Mouse (Mus musculus): ENCODE results near the gene Ackr1.

Ackr1 gene

DNA sequence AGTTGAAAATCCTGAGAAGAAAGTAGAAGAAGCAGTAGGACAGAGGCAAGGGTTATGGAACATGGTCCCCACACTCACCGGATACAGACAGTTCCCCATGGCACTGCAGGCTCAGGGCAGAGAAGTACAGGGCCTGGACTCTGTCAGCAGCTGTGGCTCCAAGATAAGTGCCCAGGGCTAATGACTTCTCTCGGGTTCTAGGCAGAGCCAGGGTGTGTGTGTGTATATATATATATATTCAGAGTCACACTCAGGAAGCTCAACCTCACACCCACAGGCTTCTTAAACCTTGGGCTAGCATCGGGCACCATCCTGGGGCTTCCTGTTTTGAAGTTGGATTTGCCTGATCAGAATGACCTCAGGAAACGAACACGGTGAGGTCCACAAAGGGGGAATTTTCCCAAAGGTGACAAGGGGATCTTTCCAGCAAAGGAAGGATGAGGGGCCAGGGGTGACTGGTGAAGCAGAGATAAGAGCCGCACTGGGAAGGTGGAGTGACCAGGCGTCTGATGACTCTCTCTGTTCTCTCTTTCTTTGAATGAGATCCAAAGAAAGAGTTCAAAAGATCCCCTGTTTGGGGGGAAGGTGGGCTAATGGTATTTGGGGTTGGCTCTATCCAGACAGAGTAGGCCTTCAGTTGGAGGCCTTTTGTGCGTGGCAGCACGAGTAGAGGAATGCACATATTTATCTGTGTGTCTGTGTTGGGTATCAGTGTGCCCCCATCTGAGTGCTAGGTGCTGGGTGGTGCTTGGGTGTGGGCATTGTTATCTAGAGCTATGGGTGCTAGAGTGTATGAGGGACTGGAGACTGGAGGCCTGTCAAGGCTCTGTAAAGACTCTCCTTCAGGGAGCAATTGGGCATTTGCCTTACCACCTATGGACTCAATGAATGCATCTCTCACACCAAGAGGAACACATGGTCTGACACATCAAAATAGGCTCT, at the start of gene Ackr1:
Ackr1 (minus strand) TSS at position 439 of the 942 bp plus-strand sequence.
- no peak for DNase-seq

DNA sequence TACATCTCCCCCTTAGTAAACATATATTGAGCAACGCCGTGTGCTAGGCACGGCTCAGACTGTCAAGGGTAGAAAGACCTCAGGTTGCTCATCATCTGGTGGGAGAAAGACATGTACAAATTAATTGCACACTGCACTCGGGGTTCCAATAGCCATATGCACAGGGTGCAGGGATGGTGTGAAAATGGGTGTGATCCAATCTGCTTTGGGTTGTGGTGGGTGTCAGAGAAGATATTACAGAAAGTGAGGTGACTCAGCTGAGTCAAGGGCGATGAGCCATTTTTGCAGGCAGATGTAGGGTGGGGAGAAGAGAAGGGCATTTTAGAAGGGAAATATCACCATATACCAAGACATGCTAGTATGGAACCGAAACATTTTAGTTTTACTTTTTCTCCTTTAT, 47.9 kb upstream of the Ackr1 start:
- DNase-seq: no peak

DNA sequence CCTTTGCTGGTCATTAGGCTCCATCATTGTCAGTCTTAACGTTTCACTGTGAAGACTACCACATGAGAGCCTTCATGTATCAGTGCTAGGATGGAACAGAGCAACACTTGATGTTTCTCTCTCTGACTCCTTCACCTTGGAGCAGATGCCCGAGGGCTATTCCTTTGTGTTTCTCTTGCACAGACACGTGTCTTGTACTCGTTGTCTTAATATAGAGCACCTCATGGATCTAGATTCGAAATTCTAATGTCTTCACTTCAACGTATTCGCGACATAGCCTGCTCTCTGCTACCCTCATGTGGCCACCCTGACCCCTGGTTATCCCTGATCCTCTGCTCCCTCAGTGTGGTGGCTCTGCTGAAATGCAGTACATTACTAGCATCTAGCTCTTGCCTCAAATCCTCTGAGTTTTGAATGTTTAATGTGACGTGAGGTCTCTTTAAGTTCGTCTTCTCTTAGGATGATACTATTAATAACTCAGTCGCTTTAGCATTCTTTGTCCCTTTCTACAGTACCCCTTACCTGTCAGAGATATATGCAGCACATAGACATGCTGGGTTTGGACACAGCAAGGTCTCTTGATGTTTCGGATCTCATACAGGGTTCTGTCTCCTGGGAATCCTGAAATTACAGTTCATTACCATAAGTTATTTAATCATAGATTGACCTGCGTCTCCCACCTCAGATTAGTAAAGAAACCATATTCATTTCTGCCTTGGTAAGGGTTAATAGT, 44.0 kb upstream of the Ackr1 start:
- peak; percentile 27 for DNase-seq

DNA sequence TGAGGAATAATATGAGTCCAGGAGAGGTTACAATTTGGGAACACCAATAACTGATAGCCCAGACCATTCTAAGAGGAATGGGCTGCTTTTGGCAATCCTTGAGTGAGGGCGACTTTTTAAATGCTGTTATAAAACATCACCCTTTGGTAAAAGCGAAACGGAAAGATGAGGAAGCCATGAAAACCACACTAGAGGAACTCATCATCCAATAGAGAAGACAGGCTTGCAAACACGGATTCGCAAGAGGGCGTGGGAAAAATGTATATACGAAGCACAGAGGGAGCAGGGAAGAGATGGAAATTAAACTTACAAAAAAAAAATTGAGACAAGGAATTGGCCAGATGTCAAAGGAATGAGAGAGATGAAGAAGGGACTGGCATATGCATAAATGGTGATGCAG, 40.5 kb upstream of the Ackr1 start:
- no peak for DNase-seq

DNA sequence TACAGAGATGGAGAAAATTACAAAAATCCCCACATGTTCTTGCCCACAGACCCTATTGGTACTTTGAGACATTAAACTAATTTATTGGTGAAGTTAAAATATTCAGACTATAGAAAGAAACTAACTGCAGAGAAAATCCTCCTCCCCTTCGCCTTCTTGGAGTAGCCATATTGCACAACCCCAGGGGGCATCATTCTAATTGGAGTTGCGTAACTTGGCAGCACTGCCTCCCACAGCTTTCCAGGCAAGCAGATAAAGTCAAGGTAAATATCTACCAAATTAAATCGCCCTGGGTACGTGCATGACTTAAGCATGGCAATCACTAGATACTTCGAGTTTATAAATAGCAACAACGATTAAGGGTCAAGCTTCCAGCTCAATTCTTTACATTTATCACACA, 38.0 kb upstream of the Ackr1 start:
- no peak for DNase-seq

DNA sequence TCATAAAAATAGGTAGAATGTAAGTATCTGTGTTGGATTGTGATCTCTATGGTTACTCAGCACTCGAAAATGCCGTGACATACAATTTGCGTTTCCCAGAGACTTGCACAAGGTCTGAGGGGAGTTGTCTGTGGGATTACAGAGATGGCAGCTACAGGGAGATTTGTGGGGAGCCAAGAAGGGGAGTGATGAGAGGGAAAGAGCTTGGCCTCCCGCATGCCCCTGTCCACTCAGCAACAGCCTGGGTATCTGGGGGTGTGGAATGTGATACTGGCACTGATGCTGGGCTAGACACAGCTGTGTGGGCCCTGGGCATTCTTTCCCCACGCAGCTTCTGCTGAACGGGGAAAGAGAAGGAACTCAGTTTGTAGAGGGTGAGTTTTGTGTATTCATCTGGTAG, 36.9 kb upstream of the Ackr1 start:
- no peak for DNase-seq

DNA sequence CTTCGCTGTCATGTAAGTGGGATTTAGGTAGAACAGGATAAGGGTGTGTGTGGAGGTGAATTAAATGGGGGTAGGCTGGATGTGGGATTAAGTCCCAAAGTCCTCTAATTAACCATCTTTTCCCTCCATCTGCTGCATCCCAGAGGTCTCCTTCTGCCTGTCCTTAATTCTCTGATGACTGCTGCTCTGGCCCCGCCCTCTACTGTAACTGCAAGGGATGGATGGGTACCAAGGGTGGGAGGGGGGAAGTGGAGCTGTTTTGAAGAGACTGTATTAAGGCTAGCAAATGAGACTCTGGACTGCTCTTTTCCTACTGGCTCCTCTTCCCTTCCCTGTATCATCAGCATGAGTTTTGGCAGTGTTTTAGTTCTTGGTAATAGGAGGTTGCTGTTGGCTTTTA, 36.1 kb upstream of the Ackr1 start:
- no peak for DNase-seq

DNA sequence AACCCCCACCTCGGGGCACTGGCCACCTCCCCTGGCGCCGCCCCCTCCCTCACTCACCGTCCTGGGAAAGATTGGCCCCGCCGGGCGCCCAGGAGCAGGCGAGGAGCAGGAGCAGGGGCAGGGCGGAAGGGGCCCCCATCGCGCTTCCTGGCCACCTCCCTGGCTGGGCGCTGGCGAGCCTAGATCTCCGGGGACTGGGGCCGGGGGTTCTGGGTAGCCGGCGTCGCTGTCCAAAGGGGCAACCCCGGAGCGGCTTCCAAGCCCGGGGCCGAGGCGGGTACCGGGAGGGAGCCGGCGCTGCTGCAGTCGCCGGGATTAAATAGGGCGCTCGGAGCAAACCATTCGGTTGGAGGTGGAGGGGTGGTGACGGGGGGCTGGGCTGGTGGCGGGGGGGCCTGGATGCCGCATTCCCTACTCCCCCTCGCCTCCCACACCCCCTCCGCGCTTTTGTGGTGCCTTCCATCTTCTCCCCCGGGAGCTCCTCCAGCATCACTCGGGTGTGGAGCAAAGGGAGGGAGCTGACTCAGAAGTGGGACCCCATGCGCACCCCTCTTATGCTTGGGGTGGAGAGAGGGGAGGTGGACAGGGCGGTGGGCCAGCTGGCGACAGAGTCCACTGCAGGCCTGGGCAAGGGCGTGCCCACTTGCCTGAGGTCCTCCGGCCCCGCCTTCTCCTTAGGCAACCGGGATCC, 34.0 kb upstream of the Ackr1 start, which contains the start of gene Cadm3:
Cadm3 (minus strand) TSS at position 340 of the 691 bp plus-strand sequence.
- DNase-seq: no peak

DNA sequence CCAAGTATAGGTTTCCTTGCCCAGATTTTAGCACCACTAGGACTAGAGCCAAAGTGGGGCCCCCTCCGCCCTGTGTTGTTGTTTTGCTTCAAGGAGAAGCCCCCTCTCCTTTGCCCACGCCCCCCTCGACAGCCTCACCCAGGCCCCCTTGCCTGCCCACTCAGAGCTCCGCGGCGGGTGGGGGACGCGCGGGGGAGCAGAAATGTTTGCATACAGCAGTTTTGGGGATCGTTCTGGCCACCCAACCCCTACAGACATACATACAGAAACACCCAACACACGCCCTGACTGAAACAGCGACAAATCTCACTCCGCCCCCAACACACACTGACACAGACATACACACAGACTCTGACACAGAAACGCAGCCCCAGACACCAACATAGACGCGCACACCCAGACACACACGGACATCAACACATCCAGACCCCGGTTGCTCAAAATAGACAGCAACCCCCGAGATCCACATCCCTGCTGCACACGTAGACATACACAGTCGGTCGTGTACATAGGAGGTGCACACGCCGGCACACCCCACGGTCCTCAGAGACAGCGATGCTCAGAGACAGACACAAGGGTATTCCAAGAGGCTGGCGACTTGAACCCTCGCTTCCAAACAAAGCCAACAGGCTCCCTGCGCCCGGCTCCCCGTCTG, 33.3 kb upstream of the Ackr1 start:
- no peak for DNase-seq

DNA sequence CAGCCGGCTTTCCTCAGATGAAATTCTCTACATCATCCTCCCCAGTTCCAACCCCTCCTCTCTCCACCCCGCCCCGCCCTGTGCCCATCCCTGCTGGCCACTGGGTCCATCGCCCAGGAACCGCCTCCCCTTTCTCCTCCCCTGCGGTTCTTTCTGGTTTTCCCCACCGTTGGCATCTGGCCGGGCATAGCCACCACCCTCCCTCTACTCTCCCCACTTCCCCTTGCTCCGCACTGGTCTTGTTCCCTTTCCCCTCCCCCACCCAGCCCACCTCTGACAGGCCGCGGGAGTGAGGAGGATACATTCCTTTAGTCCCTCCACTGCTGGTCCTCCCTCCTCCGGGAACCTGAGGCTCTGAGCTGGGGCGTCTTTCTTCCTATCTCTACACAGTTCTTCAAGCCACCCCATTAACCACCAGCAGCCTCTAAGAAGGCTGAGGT, 32.4 kb upstream of the Ackr1 start:
- no peak for DNase-seq

DNA sequence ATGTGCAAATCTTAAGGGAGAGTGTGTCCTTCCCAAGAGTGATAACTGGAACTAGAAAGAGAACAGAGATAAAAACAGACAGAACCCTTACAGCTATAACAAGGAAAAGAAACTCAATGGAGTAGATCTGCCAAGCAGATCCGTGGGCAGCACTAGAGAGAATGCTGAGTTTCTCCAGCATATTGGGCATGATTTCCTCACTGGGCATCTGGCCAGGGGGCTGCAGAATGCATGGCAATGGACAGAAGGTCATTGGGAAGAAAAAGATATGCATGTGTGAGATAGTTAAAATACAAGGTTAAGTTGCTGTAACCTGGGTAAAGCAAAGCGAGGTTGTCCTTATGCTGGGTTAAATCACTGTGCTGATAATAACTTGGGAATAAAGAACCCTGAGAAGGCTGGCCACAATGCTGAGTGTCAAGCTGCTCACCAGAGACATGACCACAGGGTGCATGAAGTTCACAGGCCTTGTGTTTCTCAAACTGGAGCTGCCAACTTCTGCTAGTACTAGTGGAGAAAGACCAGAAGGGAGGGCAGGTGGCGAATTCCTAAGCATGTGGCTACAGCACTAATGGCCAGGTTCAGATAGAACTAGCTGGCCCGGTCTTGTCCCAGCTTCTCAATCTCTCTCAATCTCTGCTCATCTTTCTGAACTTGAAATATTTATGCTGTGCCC, 30.7 kb upstream of the Ackr1 start:
- no peak for DNase-seq

DNA sequence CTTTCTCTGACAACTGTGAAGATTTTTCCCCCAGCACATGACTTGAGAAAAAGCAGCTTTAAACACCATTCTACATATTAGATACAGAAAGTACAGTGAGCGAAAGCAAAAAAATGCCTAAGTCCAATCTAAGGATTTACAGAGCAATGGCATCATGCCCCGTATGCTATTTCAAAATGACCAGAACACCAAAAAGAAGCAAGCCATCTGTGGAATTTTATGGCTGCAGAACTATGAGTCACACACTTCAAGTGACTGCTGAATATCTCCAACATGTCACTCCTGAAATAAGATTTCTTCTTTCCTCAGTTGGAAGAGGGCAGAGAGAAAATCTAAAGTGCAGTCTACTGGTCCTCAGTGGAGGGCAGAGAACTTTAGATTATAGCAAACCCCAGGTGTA, 29.9 kb upstream of the Ackr1 start:
- no peak for DNase-seq

DNA sequence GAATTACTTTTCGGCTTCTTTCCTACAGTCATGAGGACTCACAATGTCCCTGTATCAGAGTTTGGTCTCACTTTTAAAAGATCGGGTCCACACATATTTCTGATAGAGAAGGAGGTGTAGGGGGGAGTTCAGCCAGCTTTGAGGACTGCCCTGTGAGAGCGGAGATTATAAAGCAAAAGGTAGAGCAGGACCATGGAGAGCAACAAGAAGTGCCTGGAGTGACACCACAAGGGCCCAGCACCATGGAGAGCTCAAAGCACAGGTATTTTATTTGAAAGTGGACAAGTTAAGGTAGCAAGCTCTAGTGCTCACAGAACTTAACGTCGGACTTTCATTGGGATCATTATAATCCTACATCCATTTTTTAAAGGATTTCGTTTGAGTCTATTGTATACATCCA, 28.1 kb upstream of the Ackr1 start:
- DNase-seq: peak; percentile 72

DNA sequence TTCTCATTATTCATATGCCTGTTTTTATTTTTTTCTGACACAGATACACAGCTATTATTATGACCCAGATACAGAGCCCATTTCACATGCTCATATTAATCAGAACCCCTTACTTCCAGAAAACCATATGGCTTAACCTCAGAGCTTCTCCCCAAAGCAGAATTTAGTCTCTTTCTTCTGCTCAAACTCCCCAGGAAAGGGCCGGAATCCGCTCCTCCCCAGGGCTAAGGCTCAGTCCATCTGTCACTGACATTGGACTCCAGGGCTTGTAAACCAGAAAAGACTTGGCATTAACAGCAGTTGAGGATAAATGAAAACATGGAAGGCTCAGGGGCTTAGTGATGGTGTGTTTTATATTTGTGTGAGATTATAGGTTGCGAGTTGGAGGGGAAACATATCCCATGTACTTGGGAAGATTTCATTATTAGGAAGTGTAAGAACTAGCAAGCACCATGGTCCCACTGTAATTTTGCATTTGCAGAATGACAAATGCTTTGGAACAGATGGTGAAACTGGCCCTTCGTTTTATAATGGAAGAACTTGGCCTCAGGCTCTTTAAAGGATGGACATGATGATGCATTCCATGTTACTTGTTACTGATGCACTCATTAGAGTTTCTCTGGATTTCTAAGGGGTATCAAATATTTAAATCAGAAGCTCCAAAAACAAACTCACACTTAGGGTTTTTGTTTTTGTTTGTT, 26.2 kb upstream of the Ackr1 start:
- no peak for DNase-seq

DNA sequence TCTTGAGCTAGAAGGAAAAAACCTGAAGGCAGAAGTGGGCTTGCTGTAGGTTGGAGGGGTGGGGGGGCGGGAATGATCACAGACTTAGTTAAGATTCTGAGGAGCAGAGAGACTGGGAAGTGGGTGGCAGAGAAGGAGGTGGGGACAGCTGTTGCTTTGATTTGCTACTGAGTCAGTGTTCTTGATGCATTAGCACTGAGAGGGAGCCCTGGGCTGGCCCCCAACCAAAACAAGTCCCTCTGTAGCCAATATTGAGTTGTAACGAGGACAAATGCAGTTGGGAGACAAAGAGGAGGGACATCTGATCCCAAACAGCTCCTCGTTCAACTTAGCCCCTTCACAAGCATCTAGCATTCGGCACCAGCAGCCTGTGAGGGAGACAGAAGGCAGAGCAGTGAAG, 24.2 kb upstream of the Ackr1 start:
- no peak for DNase-seq

DNA sequence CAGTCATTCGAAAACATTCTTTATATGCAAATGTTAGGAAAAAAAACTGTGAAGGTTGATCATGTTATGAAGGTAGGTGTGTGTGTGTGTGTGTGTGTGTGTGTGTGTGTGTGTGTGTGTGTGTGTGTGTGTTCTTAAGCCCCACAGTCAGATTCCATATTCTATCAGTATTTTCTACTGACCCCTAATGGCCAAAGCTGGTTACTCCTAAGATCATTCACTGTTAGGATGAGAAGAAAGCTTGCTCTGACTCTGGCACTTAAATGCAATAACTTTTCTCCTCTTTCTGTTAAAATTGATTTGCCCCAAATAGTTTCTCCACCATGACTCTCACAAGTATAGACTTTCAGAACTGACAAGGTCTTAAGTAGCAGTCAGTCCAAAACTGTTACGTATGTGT, 23.1 kb upstream of the Ackr1 start:
- no peak for DNase-seq

DNA sequence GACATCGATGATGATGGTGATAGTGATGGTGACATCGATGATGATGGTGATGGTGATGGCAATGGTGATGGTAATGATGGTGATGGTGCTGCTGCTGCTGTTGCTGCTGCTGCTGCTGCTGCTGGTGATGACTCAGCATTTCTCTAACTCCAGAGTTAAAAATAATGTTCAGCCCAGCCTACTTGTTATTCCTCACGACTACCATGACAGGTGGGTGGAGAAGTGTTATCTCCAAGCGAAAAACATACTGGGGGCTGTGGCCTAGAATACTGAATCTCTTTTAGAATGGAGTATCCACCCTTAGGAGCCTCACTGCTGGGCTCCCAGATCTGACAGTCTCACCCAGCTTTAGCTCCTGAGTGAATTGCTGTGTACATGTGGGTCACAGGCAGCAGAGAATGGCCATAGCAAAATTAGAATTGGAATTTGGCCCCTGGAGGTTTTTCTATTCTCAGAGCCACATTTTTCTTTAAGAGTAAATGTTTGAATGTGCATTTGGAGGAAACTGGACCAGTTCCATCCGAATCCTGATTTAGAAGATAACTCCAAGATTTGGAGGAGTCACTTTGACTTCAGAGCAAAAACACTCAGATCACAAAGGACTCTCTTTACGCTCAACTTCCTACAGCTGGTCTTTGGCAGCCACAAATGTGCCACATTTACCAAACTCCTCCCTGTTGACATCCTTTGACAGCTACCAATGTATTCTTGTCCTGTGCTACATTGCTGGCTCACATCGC, 21.7 kb upstream of the Ackr1 start:
- no peak for DNase-seq

DNA sequence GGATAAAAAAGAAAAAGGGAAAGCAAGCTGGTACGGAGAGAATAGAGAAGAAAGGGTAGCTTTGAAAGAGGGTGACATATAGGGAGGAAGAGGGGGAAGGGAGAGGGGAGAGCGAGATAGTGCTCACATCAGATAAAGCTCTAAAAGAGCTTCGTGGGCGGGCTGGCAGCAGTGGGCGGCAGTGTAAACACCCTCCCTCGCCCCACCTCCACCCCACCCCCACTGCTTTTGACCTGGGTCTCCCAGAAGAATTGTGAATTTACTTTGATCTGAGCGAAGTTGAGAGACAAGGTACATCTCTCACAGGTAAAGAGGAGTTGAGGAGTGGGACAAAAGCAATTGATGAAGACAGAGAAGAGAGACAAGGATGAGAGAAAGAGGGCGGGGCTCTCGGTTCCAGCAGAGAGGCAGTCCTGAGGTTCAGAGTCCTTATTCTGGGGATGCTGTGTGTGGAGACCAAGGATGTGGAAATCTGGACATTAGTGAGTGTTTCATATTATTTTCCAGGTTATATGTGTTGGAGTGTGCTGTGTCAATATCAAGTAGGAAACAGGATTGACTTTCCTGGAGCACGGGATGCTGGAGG, 16.9 kb upstream of the Ackr1 start, which contains the start of gene Aim2:
Aim2 (plus strand) TSS at position 508 of the 586 bp plus-strand sequence.
- no peak for DNase-seq

DNA sequence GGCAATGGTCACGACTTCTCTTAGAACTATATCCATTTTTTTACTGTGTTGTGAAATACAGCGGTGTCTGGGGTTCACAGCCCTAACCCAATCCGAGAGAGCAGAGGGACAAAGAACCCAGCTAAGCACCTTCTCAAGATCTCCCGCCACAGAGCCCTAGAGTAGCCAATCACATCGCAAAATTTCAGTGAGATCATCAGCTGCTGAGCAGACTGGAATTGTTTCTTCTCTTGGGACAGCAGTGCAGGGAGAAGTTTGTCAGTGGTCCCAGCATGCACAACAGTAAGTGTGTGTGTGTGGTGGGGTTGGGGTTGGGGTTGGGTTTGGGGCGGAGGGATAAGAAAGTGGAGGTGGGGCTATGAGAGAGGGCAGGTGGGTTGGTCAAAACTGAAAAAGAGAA, 16.4 kb upstream of the Ackr1 start:
- peak; percentile 60 for DNase-seq

DNA sequence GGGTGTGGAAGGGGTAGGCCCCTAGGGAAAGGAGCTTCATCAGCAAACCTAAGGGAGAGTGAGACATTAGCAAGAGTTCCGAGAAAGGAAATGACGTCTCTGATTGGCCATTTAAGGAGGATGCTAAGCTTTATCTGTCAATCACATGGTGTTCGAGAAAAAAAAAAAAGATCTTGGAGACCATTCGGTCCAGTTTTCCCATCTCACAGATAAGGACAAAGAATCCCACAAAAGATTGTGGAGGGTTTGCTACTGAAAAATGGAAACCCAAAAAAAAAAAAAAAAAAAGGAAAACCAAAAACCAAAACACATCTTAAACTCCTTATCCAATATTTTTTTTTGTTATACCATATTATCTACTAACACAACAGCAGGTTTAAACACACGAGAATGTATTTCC, 15.6 kb upstream of the Ackr1 start:
- DNase-seq: no peak

All from lung, postnatal 36 days (tissue).